Mouse (Mus musculus) midbrain, embryonic 13.5 days (tissue): ENCODE measurements around the gene Prkn. TPM values are rescaled to one million over a fixed set of nuclear protein-coding genes. Genes with fewer than 3 reads are reported as not detected.

ENCODE experiments used
- ATAC-seq: fragments of 200-750 bp; cut with Nextera tagmentation; 2 replicates; pipeline ENCODE4 v1.8.0; 2017; ENCODE audit warnings: mild to moderate bottlenecking, moderate TSS enrichment, moderate library complexity
- H3K27ac ChIP-seq: fragments of 300-500 bp; sonication (generic); 2 replicates; pipeline ENCODE4 v1.5.1; 2015; ENCODE audit warnings: inconsistent platforms, mild to moderate bottlenecking, moderate library complexity
- H3K27me3 ChIP-seq: fragments of 300-500 bp; sonication (generic); 2 replicates; pipeline ENCODE4 v1.6.1; 2015; ENCODE audit warnings: mild to moderate bottlenecking, inconsistent platforms
- H3K36me3 ChIP-seq: fragments of 300-500 bp; sonication (generic); 2 replicates; pipeline ENCODE4 v1.6.1; 2015; ENCODE audit warnings: mild to moderate bottlenecking, inconsistent platforms
- H3K4me1 ChIP-seq: fragments of 300-500 bp; sonication (generic); replicated peaks from 2 replicates; pipeline ENCODE4 v1.6.1; 2015; ENCODE audit warnings: inconsistent platforms
- H3K4me2 ChIP-seq: fragments of 300-500 bp; sonication (generic); replicated peaks from 2 replicates; pipeline ENCODE4 v1.6.1; 2015; ENCODE audit warnings: moderate library complexity, mild to moderate bottlenecking, inconsistent platforms
- H3K4me3 ChIP-seq: fragments of 300-500 bp; sonication (generic); replicated peaks from 2 replicates; pipeline ENCODE4 v1.5.1; 2015; ENCODE audit warnings: mild to moderate bottlenecking, inconsistent platforms
- H3K9ac ChIP-seq: fragments of 300-500 bp; sonication (generic); replicated peaks from 2 replicates; pipeline ENCODE4 v1.6.1; 2015; ENCODE audit warnings: mild to moderate bottlenecking, inconsistent platforms
- H3K9me3 ChIP-seq: fragments of 300-500 bp; sonication (generic); 2 replicates; pipeline ENCODE4 v1.6.1; 2016; ENCODE audit warnings: mild to moderate bottlenecking, inconsistent platforms
- WGBS: fragments of 180-500 bp; shearing (Covaris S2); methylation state at CpG from one replicate; pipeline ENCODE4 v1.1.7; 2015; 5-methylcytosine and 5-hydroxymethylcytosine counted together
- polyA plus RNA-seq: library from polyadenylated mRNA; unstranded; fragments of >200 nt; fragmentation: Nextera tagmentation; extraction: Ambion mirVana; gene quantifications from 2 replicates; pipeline ENCODE4 v1.2.1, GENCODE M21; 2015

Prkn gene
- polyA plus RNA-seq, 1 experiment from 2014 or later, result 3.1 TPM

- 95% methylated on average over 4 of the region's 4 CpGs for WGBS
- Histone ChIP-seq H3K4me2 (no peak overlapping the region), H3K4me3 (no peak overlapping the region), H3K27me3 (no peaks in the 10 kb centered on the region), H3K36me3 (no peaks in the 10 kb centered on the region), H3K9me3 (no peaks in the 10 kb centered on the region), H3K27ac (no peak overlapping the region), H3K9ac (no peak overlapping the region), H3K4me1 (no peaks in the 10 kb centered on the region)
- ATAC-seq, result no peak
Measured at GRCm38 (mm10) chr17:11029348-11029747, 189.2 kb downstream of the Prkn start.

GRCm38 (mm10) chr17:11030936-11031335 is 190.8 kb downstream of the Prkn start:
- no peaks in the 10 kb centered on the region for H3K27me3 ChIP-seq
- no peak overlapping the region for H3K4me3 ChIP-seq
- H3K9ac ChIP-seq, result no peak overlapping the region
- no peaks in the 10 kb centered on the region for H3K36me3 ChIP-seq
- no peak overlapping the region for H3K4me2 ChIP-seq
- H3K27ac ChIP-seq, result no peak overlapping the region
- ATAC-seq, result no peak
- 90% methylated on average over 4 of the region's 4 CpGs for WGBS
- H3K9me3 ChIP-seq, result no peaks in the 10 kb centered on the region
- no peaks in the 10 kb centered on the region for H3K4me1 ChIP-seq

- Histone ChIP-seq H3K4me3 (no peak overlapping the region), H3K36me3 (no peaks in the 10 kb centered on the region), H3K9ac (no peak overlapping the region), H3K27me3 (no peaks in the 10 kb centered on the region), H3K4me2 (no peak overlapping the region), H3K4me1 (no peaks in the 10 kb centered on the region), H3K9me3 (no peaks in the 10 kb centered on the region), H3K27ac (no peak overlapping the region)
- ATAC-seq, result no peak
- WGBS, result 92% methylated on average over 2 of the region's 2 CpGs
Measured at GRCm38 (mm10) chr17:11032366-11032765, 192.2 kb downstream of the Prkn start.

- Histone ChIP-seq H3K27me3 (no peaks in the 10 kb centered on the region), H3K27ac (no peak overlapping the region), H3K9me3 (no peaks in the 10 kb centered on the region), H3K4me1 (no peaks in the 10 kb centered on the region), H3K36me3 (no peaks in the 10 kb centered on the region), H3K9ac (no peak overlapping the region), H3K4me3 (no peak overlapping the region), H3K4me2 (no peak overlapping the region)
- WGBS, result 50% methylated on average over 2 of the region's 2 CpGs
- ATAC-seq, result no peak
Measured at GRCm38 (mm10) chr17:11033594-11033993, 193.4 kb downstream of the Prkn start.

- H3K4me3 ChIP-seq, result no peak overlapping the region
- H3K27me3 ChIP-seq, result no peaks in the 10 kb centered on the region
- H3K36me3 ChIP-seq, result no peaks in the 10 kb centered on the region
- H3K27ac ChIP-seq, result no peak overlapping the region
- H3K9ac ChIP-seq, result no peak overlapping the region
- no peaks in the 10 kb centered on the region for H3K4me1 ChIP-seq
- no peak for ATAC-seq
- 100% methylated on average over 1 of the region's 1 CpGs for WGBS
- no peak overlapping the region for H3K4me2 ChIP-seq
- no peaks in the 10 kb centered on the region for H3K9me3 ChIP-seq
Measured at GRCm38 (mm10) chr17:11038272-11038671, 198.1 kb downstream of the Prkn start.

GRCm38 (mm10) chr17:11058986-11059385 is 218.8 kb downstream of the Prkn start:
- Histone ChIP-seq H3K36me3 (no peaks in the 10 kb centered on the region), H3K4me1 (0 out of 2 replicates have a peak, but pooled peaks cover 4% of the 10 kb centered on the region), H3K9me3 (no peaks in the 10 kb centered on the region), H3K27ac (no peak overlapping the region), H3K4me2 (no peak overlapping the region), H3K27me3 (no peaks in the 10 kb centered on the region), H3K9ac (no peak overlapping the region), H3K4me3 (no peak overlapping the region)
- WGBS, result 95% methylated on average over 1 of the region's 1 CpGs
- no peak for ATAC-seq

GRCm38 (mm10) chr17:11067076-11067703 is 227.0 kb downstream of the Prkn start:
- peak overlapping the region; percentile 53 for H3K4me2 ChIP-seq
- no peaks in the 10 kb centered on the region for H3K9me3 ChIP-seq
- WGBS, result 3% methylated on average over 16 of the region's 16 CpGs
- peaks cover 26% of the 10 kb centered on the region for H3K4me1 ChIP-seq
- H3K36me3 ChIP-seq, result no peaks in the 10 kb centered on the region
- peak overlapping the region; percentile 28 for H3K4me3 ChIP-seq
- no peaks in the 10 kb centered on the region for H3K27me3 ChIP-seq
- H3K27ac ChIP-seq, result peak overlapping the region; percentile 79
- peak; percentile 67 for ATAC-seq
- peak overlapping the region; percentile 8; the same call in 1 of the 2 replicates for H3K9ac ChIP-seq

GRCm38 (mm10) chr17:11067704-11068475 is 227.7 kb downstream of the Prkn start:
- peak; percentile 92 for ATAC-seq
- peak overlapping the region; percentile 53 for H3K4me2 ChIP-seq
- H3K9ac ChIP-seq, result peak overlapping the region; percentile 39; the same call in 1 of the 2 replicates
- 2% methylated on average over 14 of the region's 14 CpGs for WGBS
- H3K9me3 ChIP-seq, result no peaks in the 10 kb centered on the region
- no peaks in the 10 kb centered on the region for H3K36me3 ChIP-seq
- H3K4me1 ChIP-seq, result peaks cover 26% of the 10 kb centered on the region
- peak overlapping the region; percentile 28 for H3K4me3 ChIP-seq
- peak overlapping the region; percentile 79 for H3K27ac ChIP-seq
- H3K27me3 ChIP-seq, result no peaks in the 10 kb centered on the region

GRCm38 (mm10) chr17:11070996-11071395 is 230.8 kb downstream of the Prkn start:
- Histone ChIP-seq H3K27ac (no peak overlapping the region), H3K27me3 (0 out of 2 replicates have a peak, but pooled peaks cover 3% of the 10 kb centered on the region), H3K36me3 (no peaks in the 10 kb centered on the region), H3K4me3 (no peak overlapping the region), H3K9ac (no peak overlapping the region), H3K4me1 (peaks cover 37% of the 10 kb centered on the region), H3K4me2 (no peak overlapping the region), H3K9me3 (no peaks in the 10 kb centered on the region)
- no peak for ATAC-seq

GRCm38 (mm10) chr17:11076319-11076903 is 236.2 kb downstream of the Prkn start:
- no peak overlapping the region for H3K4me2 ChIP-seq
- H3K27me3 ChIP-seq, result 0 out of 2 replicates have a peak, but pooled peaks cover 3% of the 10 kb centered on the region
- 20% methylated on average over 6 of the region's 6 CpGs for WGBS
- no peak overlapping the region for H3K4me3 ChIP-seq
- no peaks in the 10 kb centered on the region for H3K9me3 ChIP-seq
- no peak overlapping the region for H3K27ac ChIP-seq
- peaks cover 23% of the 10 kb centered on the region for H3K4me1 ChIP-seq
- no peaks in the 10 kb centered on the region for H3K36me3 ChIP-seq
- no peak overlapping the region for H3K9ac ChIP-seq
- peak; percentile 80 for ATAC-seq

GRCm38 (mm10) chr17:11086492-11086891 is 246.3 kb downstream of the Prkn start:
- H3K27ac ChIP-seq, result no peak overlapping the region
- ATAC-seq, result no peak
- H3K9ac ChIP-seq, result no peak overlapping the region
- WGBS, result 53% methylated on average over 1 of the region's 1 CpGs
- no peaks in the 10 kb centered on the region for H3K9me3 ChIP-seq
- H3K36me3 ChIP-seq, result no peaks in the 10 kb centered on the region
- no peaks in the 10 kb centered on the region for H3K27me3 ChIP-seq
- peaks cover 19% of the 10 kb centered on the region for H3K4me1 ChIP-seq
- H3K4me2 ChIP-seq, result no peak overlapping the region
- H3K4me3 ChIP-seq, result no peak overlapping the region

- H3K4me3 ChIP-seq, result no peak overlapping the region
- no peaks in the 10 kb centered on the region for H3K9me3 ChIP-seq
- WGBS, result 81% methylated on average over 5 of the region's 5 CpGs
- H3K4me2 ChIP-seq, result no peak overlapping the region
- no peaks in the 10 kb centered on the region for H3K36me3 ChIP-seq
- no peaks in the 10 kb centered on the region for H3K27me3 ChIP-seq
- peaks cover 19% of the 10 kb centered on the region for H3K4me1 ChIP-seq
- ATAC-seq, result no peak
- no peak overlapping the region for H3K9ac ChIP-seq
- no peak overlapping the region for H3K27ac ChIP-seq
Measured at GRCm38 (mm10) chr17:11087088-11087487, 246.9 kb downstream of the Prkn start.
